Mouse (Mus musculus): Measurements from ENCODE around the gene Cnga3.

DNA sequence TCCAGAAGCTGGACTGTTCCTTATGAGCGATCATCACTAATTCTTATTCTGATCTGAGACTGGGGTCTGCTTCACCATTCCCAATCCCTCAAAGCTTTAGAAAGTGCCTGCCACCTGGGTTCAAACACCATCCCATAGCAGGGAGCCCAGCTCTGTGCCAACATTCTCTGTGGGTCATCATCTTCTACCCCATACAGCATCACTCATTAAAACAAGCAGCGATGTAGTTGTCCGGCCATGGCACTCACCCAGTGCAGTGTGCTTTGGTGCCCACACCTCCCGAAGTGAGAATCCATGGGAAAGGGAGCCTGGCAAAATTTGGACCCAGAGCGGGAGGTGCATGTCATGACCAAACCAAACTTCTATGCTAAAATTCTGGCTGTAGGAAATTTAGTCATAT lies 5.4 kb downstream of the Cnga3 start:
- TF ChIP-seq CEBPB (IDR thresholded peaks at IDR 0.05; ENCODE audit: low read depth) (no peak), USF1 (IDR thresholded peaks at IDR 0.05; ENCODE audit: low read depth) (no peak), CTCF (IDR thresholded peaks at IDR 0.05; ENCODE audit: control insufficient read depth, insufficient read depth, insufficient read length) (no peak), FOSL1 (IDR thresholded peaks at IDR 0.05; ENCODE audit: insufficient read depth, low read length, poor library complexity, severe bottlenecking) (no peak), MYOG (IDR thresholded peaks at IDR 0.05; ENCODE audit: control insufficient read depth, extremely low read depth, insufficient read length) (no peak), MAX (IDR thresholded peaks at IDR 0.05) (no peak)
